Mouse (Mus musculus) heart, embryonic 16.5 days (tissue): ENCODE results near the gene Fbxl8. TPM values are rescaled to one million over a fixed set of nuclear protein-coding genes. Genes with fewer than 3 reads are reported as not detected.
"Not testable (repeated sequence)": the region's sequence is repeated elsewhere in the genome, so short reads cannot be mapped to it uniquely, and the experiment has no call there.

ENCODE experiments used
- ATAC-seq: fragments of 200-750 bp; cut with Nextera tagmentation; replicated peaks from 2 replicates; pipeline ENCODE4 v1.8.0; 2017; ENCODE audit warnings: moderate number of reproducible peaks; ENCODE audit not compliant: insufficient read depth, low FRiP score; ENCODE audit errors: extremely low read depth
- H3K27ac ChIP-seq: fragments of 300-500 bp; sonication (generic); 2 replicates; pipeline ENCODE4 v1.5.1; 2014; ENCODE audit warnings: mild to moderate bottlenecking, low read length, control low read depth, moderate library complexity
- H3K27me3 ChIP-seq: fragments of 300-500 bp; sonication (generic); 2 replicates; pipeline ENCODE4 v1.6.1; 2014; ENCODE audit warnings: low read length, mixed read lengths; ENCODE audit not compliant: control insufficient read depth, insufficient read depth
- H3K36me3 ChIP-seq: fragments of 300-500 bp; sonication (generic); 2 replicates; pipeline ENCODE4 v1.6.1; 2014; ENCODE audit not compliant: control insufficient read depth, insufficient read depth
- H3K4me1 ChIP-seq: fragments of 300-500 bp; sonication (generic); 2 replicates; pipeline ENCODE4 v1.6.1; 2014; ENCODE audit warnings: low read length, mixed read lengths; ENCODE audit not compliant: control insufficient read depth, insufficient read depth
- H3K4me2 ChIP-seq: fragments of 300-500 bp; sonication (generic); 2 replicates; pipeline ENCODE4 v1.6.1; 2014; ENCODE audit warnings: low read depth, mild to moderate bottlenecking, control low read depth, low read length
- H3K4me3 ChIP-seq: fragments of 300-500 bp; sonication (generic); 2 replicates; pipeline ENCODE4 v1.5.1; 2014; ENCODE audit warnings: mild to moderate bottlenecking, control low read depth, low read length
- H3K9ac ChIP-seq: fragments of 300-500 bp; sonication (generic); 2 replicates; pipeline ENCODE4 v1.6.1; 2014; ENCODE audit warnings: low read length, control low read depth
- H3K9me3 ChIP-seq: fragments of 300-500 bp; sonication (generic); replicated peaks from 2 replicates; pipeline ENCODE4 v1.6.1; 2016; ENCODE audit warnings: low read length; ENCODE audit not compliant: control insufficient read depth
- WGBS: fragments of 180-500 bp; shearing (Covaris S2); extraction: QIAGEN DNeasy Blood & Tissue Kit; methylation state at CpG from one replicate; pipeline ENCODE4 v1.1.7; 2014; 5-methylcytosine and 5-hydroxymethylcytosine counted together
- polyA plus RNA-seq: library from polyadenylated mRNA; unstranded; fragments of >200 nt; fragmentation: Nextera tagmentation; extraction: Ambion mirVana; gene quantifications from 2 replicates; pipeline ENCODE4 v1.2.1, GENCODE M21; 2015

Gene Fbxl8
- polyA plus RNA-seq, result 4.5 and 5.0 TPM in 2 replicates

DNA sequence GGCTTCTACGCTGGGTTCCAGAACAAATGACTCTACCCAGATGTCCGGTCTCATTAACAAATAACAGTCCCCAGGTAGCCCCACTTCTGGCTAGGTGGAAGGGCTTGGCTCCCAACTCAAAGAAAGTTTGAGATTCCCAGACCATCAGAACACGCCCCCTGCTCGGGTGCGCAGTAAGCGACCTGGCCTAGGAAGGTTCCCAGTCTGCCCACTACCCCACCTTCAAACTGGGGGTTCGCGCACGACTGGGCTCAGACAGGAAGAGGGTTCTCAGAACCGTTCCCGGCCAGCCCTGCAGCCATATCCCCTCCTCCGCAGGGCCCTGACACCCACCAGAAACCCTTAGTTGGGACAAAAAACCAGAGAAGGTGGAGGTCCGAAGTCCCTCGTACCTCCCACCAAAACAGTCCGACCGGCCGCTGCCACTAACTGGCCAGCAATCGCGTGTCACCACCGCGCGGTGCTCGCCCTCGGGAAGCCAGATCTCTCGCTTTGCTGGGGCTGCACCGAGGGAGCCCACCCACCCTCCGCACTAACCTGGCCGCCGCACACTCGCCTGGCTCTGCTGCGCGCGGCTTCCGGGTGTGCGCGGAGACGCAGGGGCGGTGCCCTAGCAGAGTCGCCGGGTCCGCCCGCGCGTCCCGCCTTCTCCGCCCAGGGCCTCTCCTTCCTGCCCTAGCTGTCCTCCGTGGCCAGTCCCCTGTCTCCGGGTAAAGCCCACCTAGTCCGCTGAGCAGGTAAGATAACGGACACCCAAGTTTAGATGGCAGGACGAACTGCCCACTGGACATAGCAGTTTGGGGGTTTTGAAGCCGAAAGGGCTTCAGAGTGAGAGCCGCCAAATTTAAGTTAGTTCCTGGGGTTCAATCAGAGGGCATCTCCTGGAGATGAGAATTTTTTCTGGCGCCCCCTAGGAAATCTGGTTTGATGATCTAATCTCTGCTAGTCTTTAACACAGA lies at the start of gene Fbxl8, which contains the start of gene Tradd:
Gene Fbxl8 (plus strand): TSS at position 625 of the 959 bp plus-strand sequence.
Gene Tradd (minus strand): TSS at position 586 of the 959 bp plus-strand sequence.
- peak; percentile 65; the same call in 1 of the 2 replicates for ATAC-seq
- WGBS, result 1% methylated on average over 54 of the region's 54 CpGs
- H3K36me3 ChIP-seq, result no peaks in the 10 kb centered on the region
- H3K9ac ChIP-seq, result peak within 1 kb of the TSS; percentile 81
- peaks cover 29% of the 10 kb centered on the region for H3K4me1 ChIP-seq
- H3K9me3 ChIP-seq, result peaks cover 4% of the 10 kb centered on the region
- H3K4me2 ChIP-seq, result peak within 1 kb of the TSS; percentile 92
- H3K4me3 ChIP-seq, result peak within 1 kb of the TSS; percentile 76
- no peak within 1 kb of the TSS for H3K27ac ChIP-seq
- H3K27me3 ChIP-seq, result peaks cover 37% of the 10 kb centered on the region

DNA sequence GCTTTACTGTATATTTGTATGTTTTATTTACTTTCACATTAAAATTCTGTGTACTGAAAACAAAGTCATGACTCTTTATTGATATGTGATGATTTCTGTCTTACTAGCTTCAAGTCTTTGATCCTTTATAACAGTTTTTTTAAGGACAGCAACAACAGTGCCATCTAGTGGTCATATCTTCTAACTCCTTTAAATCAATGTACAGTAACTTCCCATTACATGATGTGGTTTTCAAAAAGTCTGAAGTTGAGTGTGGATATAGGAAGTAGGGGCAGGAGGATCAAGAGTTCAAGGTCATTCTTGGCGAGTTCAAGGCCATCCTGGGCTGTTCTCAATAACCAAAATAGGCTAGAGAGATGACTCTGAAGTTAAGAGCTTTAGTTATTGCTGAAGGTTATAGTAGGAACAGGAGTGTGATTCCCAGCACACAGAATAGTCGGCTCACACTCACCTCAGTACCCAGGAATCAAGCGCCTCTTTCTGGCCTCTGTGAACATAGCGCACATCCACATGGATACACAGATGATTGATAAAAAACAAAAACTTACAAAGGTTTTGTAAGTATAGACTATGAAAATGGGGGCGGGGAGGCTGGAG lies 46.4 kb upstream of the Fbxl8 start:
- no peak overlapping the region for H3K4me2 ChIP-seq
- H3K4me1 ChIP-seq, result no peaks in the 10 kb centered on the region
- no peaks in the 10 kb centered on the region for H3K27me3 ChIP-seq
- H3K4me3 ChIP-seq, result no peak overlapping the region
- ATAC-seq, result no peak
- no peak overlapping the region for H3K27ac ChIP-seq
- H3K9ac ChIP-seq, result no peak overlapping the region
- WGBS, result 77% methylated on average over 5 of the region's 5 CpGs
- no peaks in the 10 kb centered on the region for H3K9me3 ChIP-seq
- H3K36me3 ChIP-seq, result peaks cover 6% of the 10 kb centered on the region; the same call in 1 of the 2 replicates

DNA sequence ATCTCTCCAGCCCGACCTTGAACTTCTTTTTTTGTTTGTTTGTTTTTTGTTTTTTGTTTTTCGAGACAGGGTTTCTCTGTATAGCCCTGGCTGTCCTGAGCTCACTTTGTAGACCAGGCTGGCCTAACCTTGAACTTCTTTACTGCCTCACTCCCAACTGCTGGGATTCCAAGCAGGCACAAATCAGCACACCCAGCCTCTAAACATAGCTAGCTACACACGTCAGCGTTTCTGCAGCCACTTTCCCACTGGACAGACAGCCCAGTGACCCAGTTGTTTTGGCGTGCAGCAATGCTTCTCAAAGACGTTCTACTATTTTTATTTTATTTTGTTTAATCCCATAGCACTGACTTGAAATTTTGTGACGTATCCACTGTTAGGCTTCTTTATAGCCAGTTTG lies 40.6 kb upstream of the Fbxl8 start:
- Histone ChIP-seq H3K9ac (no peak overlapping the region), H3K36me3 (no peaks in the 10 kb centered on the region), H3K27ac (peak overlapping the region; percentile 92; the same call in 1 of the 2 replicates), H3K27me3 (no peaks in the 10 kb centered on the region), H3K4me1 (peaks cover 13% of the 10 kb centered on the region), H3K4me2 (no peak overlapping the region), H3K4me3 (no peak overlapping the region), H3K9me3 (no peaks in the 10 kb centered on the region)
- 67% methylated on average over 7 of the region's 7 CpGs for WGBS
- no peak for ATAC-seq

DNA sequence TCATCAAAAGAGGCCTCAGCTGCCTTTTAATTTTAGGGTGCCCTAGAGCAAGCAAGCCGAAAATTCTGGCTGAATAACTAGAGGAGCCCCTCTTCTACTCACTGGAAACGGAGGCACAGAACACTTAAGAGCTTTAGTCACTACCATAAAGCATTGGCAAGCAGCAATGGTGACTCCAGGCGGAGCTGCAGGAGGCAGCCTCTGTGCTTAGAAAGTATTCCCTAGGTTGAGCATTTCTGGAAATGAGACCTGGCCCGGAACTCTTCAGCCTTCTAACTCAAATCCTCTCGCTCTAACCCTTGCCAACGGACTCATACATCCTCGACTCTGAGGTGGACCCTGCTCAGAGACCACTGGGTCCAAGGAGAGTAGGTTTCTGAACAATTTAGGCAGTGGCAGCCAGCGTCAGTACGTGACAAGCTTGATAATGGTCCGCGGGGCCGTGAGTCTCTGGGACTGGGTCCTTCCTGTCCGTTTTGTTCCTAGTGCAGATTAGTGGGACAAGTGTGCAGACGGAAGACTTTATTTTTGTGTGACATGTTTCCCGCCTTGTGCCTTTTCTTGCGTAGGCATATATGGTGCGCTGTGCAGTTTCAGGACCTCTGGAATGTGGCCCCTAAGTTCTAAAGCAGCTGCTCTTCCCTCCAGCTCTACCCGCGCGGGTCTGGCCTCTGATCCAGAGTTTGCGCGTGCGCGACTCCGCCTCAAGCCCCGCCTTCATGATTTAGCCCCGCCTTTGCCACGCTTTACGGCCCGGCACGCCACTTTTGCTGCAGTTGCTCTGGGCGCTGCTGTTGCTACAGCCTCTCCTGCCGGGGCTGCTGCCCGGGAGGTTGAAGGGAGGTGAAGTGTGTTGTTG lies 39.8 kb upstream of the Fbxl8 start, which contains the start of gene D230025D16Rik:
Gene D230025D16Rik (plus strand): TSS at position 733 of the 859 bp plus-strand sequence.
- Histone ChIP-seq H3K27me3 (no peaks in the 10 kb centered on the region), H3K4me2 (peak within 1 kb of the TSS; percentile 88), H3K9me3 (no peaks in the 10 kb centered on the region), H3K4me3 (peak within 1 kb of the TSS; percentile 79), H3K27ac (peak within 1 kb of the TSS; percentile 92), H3K36me3 (no peaks in the 10 kb centered on the region), H3K4me1 (peaks cover 13% of the 10 kb centered on the region), H3K9ac (peak within 1 kb of the TSS; percentile 83)
- ATAC-seq, result peak; percentile 93
- 3% methylated on average over 34 of the region's 34 CpGs for WGBS

DNA sequence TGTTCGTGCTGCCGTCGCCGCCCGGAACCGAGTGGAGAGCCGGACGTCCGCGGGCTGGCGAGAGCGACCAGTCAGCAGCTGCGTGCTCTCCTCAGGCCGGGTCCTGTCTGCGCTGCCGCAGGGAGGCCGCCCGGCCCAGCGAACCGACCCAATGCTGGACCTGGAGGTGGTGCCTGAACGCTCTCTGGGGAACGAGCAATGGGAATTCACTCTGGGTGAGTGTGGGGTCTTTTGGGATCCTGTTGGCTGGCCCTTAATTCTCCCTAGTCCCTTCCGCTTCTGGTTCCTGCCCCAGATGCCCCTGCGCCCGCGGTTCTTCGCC lies 39.2 kb upstream of the Fbxl8 start:
- H3K36me3 ChIP-seq, result no peaks in the 10 kb centered on the region
- H3K27ac ChIP-seq, result peak overlapping the region; percentile 74
- peak overlapping the region; percentile 88 for H3K4me2 ChIP-seq
- no peaks in the 10 kb centered on the region for H3K27me3 ChIP-seq
- no peak for ATAC-seq
- under 1% methylated on average over 27 of the region's 27 CpGs for WGBS
- no peaks in the 10 kb centered on the region for H3K9me3 ChIP-seq
- H3K4me3 ChIP-seq, result peak overlapping the region; percentile 79
- peak overlapping the region; percentile 83 for H3K9ac ChIP-seq
- H3K4me1 ChIP-seq, result peaks cover 13% of the 10 kb centered on the region

DNA sequence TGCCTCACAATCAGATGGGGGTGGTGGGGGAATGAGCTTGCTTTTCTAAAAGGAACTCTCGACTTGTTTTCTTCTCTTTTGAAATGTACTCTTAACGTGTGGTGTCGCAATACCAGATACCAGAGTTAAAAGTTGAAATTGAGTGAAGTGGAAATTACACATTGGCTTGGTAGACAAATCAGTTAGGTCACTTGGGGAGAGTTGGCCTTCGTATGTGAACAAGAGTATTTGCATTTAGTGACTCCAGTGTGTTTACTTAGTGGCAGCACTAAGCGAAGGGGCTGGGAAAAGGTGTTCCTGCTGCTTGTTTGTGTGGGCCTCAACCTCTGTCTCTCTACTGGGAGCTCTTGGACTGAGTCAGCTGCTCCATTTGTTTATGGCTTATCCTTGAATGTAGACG lies 38.5 kb upstream of the Fbxl8 start:
- peak overlapping the region; percentile 83 for H3K9ac ChIP-seq
- peak overlapping the region; percentile 88 for H3K4me2 ChIP-seq
- H3K36me3 ChIP-seq, result no peaks in the 10 kb centered on the region
- H3K4me1 ChIP-seq, result peaks cover 13% of the 10 kb centered on the region
- no peaks in the 10 kb centered on the region for H3K27me3 ChIP-seq
- H3K27ac ChIP-seq, result no peak overlapping the region
- no peak for ATAC-seq
- peak overlapping the region; percentile 79 for H3K4me3 ChIP-seq
- H3K9me3 ChIP-seq, result no peaks in the 10 kb centered on the region
- 17% methylated on average over 6 of the region's 6 CpGs for WGBS

DNA sequence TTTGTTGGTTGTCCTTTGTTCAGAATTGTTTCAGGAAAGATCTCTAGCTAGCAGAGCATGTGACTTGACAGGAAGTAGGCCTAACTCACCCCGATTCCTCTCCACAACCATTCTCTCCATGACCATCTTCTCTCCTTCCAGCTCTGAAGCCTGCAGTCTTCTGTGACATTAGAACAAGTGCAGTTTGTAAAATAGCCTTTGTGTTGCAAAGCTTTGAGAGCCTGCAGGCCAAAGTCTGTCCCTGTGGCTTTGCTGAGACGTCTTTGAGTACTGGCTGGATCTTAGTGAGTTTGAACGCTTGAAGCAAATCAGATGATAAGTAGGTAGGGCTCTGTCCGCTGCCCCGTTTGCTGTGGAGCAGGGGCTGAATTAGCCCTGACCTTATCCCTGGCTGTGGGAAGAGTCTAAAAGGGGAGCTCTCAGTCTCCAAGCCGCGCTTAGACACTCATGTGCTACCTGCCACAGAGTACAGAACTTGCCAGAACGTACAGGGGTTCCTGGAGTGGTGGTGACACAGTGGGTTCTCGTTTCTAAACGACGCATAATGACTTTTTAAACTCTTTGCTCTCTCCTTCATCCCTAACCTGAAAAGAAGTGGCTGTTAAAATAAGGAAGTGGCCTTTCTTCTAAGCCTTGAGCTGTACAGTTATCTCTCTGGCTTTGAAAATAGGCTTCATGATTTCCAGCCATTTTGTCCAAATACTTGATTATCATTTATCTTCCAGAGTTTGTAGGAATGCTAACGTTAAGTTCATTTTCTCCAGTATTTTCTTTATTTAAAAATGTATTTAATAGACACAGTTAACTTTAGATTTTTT lies 32.7 kb upstream of the Fbxl8 start:
- Histone ChIP-seq H3K9me3 (no peaks in the 10 kb centered on the region), H3K4me2 (no peak overlapping the region), H3K9ac (no peak overlapping the region), H3K4me1 (0 out of 2 replicates have a peak, but pooled peaks cover 2% of the 10 kb centered on the region), H3K36me3 (peaks cover 10% of the 10 kb centered on the region), H3K27ac (no peak overlapping the region), H3K4me3 (no peak overlapping the region), H3K27me3 (no peaks in the 10 kb centered on the region)
- 70% methylated on average over 12 of the region's 12 CpGs for WGBS
- ATAC-seq, result no peak

DNA sequence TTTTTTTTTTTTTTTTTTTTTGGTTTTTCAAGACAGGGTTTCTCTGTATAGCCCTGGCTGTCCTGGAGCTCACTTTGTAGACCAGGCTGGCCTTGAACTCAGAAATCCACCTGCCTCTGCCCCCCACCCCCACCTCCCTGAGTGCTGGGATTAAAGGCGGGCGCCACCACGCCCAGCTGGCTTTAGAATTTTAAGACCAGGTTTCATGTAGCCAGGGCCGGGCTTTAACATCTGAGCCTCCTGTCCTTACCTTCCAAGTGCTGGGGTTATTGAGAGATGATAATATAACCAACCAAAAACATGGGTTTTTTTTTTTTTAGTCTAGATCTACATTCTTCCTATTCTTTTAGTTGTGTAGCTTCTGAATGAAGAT lies 32.1 kb upstream of the Fbxl8 start:
- H3K36me3 ChIP-seq, result not testable (repeated sequence)
- WGBS, result 89% methylated on average over 4 of the region's 4 CpGs

More for the DNA sequence above, 32.1 kb upstream of the Fbxl8 start:
- H3K27me3 ChIP-seq, H3K9ac ChIP-seq, H3K4me2 ChIP-seq, H3K9me3 ChIP-seq, H3K4me3 ChIP-seq, ATAC-seq, H3K4me1 ChIP-seq, H3K27ac ChIP-seq: not testable (repeated sequence)
